Mouse (Mus musculus) right cerebral cortex, postnatal 4 days (tissue): ENCODE data around the gene Aatk.

Source experiments
- DNase-seq: peaks from one replicate; pipeline ENCODE4 v3.0.0-alpha.2; 2022

Aatk gene

GRCm38 (mm10) chr11:120021367-120021766 is 25.6 kb downstream of the Aatk start:
- DNase-seq: no peak

GRCm38 (mm10) chr11:120019542-120020440 is 27.2 kb downstream of the Aatk start:
- no peak for DNase-seq

DNA sequence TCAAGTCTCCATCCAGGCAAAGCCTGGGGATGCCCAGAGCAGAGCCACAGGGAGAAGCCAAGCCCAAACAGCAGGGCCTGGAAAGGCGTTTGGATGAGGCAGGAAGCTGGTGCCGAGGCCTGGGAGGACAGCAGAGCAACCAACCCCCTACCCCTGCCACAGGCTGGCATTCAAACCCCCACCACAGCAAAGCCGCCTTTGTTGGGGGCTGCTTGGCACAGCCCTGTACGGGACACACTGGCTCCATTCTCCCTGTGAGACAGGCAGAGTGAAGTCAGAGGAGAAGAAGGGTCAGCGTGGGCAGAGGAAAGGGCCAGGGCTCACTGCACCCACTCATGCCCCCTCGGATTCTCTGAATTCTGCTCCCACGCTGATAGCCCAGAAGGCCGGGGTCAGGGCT is 30.0 kb downstream of the Aatk start:
- no peak for DNase-seq

DNA sequence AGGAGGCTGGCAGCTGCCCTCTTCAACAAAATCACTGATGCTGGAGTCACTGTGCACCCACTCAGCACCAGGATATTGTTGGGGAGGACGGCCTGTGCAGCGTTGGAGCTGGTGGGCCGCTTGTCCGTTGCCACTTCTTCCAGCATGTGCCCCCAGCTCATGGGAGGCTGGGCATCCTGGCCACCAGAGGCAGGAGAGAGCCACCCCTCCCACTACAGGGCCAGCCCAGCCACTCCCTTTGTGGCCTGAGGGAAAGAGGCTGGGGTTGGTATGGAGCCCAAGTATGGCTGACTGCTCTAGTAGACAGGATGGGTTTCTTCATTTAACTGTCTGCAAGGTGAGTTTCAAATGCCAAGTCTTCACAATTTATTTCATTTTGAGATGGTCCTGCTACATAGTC is 32.2 kb downstream of the Aatk start:
- no peak for DNase-seq

GRCm38 (mm10) chr11:120013174-120013711 is 33.7 kb downstream of the Aatk start:
- peak; percentile 81 for DNase-seq

DNA sequence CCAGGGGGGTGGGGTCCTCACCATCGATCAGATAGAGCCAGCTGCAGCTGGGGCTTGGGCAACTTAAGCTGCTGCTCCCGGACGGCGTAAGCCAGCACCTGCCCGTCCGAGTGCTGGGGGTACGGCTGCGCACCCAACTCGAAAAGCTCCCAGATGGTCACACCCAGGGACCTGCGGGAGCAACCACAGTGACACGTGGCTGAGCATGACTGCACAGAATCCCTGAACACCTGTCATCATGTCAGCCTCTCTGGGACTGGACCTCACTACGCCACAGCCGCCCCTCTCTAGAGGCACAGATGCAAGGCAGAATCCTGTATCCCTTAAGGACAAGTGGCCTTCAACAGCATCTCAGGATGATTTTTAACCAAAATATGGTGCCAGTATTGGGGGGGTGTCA is 34.3 kb downstream of the Aatk start:
- DNase-seq: no peak

- peak; percentile 71 for DNase-seq
Observed at GRCm38 (mm10) chr11:120011761-120012560, 35.0 kb downstream of the Aatk start.

GRCm38 (mm10) chr11:120011114-120011760 is 35.7 kb downstream of the Aatk start:
- DNase-seq: no peak

DNA sequence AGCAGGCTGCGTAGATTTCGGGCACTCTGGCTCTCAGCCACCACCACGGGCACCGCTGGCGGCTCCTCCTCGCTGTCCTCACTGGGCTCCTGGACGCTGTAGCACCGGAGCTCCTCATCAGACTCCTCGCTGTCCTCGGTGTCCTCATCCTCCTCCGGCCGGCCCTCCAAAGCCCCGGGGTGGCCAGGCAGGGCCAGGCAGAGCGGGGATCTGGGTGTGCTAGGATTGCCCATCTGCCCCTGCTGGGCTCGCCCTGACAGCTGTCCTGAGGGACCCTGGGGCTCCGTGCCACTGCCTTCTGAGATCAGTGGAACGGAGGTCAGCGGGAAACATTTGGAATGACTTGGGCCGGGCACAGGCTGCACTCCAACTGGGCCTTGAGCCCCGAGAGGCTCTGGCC is 37.0 kb downstream of the Aatk start:
- DNase-seq: no peak

- no peak for DNase-seq
Observed at GRCm38 (mm10) chr11:120008956-120009355, 38.0 kb downstream of the Aatk start.

GRCm38 (mm10) chr11:120008501-120008900 is 38.5 kb downstream of the Aatk start:
- no peak for DNase-seq

DNA sequence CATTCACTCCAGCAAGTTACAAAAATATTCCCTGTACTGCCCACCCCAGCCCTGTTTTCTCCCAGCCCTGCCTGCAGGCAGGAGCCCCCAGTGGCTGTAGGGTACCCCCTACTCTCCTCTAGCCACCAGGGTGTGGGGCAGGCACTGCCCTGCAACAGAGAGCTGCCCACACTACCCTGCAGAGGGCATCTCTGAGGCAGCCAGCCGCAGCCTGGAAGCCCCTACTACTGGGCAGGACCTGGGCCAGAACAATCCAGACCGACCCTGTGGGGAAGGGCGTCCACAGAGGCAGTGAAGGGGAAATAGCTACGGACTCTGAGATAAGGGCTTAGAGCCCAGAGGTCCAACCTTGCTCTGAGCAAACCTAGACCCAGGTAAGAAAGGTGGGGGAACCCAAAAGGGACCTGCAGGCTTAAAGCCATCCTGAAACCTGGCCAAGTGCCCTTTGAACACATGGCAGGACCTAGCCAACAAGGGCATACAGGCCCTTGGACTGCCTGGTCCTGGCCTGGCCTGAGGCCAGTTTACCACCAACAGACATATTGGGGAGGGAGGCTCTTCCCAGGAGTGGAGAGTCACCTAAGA is 39.4 kb downstream of the Aatk start:
- no peak for DNase-seq

DNA sequence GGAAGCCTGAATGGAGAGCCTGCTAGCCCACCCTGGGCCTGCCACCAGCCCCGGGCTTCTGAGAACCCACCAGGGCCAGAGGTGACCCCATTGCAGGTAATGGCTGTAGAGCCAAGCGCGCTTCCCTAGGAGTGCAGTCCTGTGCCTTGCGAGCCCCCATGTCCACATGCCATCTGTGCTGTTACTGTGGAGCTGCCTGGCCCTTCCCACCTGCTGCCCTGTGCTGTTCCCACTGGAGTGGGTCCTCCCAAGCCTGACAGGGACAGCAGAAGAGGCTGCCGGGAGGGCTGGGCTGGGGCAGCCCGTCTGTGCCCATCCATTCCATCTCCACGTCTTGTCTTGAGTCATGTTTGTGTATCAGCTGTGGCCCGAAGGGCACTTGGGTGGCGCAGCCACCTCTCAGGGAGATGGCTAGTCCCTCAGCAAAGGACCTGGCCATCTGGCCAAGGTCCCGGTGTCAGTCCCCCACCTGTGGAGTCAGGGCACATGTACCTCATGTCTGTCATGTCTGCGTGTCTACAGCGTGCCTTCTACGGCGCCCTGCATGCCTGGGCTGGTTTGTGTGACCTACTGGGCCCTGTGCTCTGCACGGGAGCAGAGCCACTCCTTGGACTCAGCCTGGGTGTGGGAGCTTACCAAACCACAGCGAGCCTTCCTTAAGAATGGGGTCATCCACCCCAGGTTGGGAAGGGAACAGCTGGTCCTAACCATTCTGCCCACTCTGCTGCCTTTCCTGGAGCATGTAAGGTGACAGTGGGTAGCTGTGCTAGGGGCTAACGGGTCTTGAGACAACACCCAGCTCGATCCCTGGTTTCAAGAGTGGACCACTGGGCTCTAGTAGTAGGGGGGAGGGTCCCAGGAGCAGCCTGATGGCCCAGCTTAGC is 41.3 kb downstream of the Aatk start:
- DNase-seq: no peak

DNA sequence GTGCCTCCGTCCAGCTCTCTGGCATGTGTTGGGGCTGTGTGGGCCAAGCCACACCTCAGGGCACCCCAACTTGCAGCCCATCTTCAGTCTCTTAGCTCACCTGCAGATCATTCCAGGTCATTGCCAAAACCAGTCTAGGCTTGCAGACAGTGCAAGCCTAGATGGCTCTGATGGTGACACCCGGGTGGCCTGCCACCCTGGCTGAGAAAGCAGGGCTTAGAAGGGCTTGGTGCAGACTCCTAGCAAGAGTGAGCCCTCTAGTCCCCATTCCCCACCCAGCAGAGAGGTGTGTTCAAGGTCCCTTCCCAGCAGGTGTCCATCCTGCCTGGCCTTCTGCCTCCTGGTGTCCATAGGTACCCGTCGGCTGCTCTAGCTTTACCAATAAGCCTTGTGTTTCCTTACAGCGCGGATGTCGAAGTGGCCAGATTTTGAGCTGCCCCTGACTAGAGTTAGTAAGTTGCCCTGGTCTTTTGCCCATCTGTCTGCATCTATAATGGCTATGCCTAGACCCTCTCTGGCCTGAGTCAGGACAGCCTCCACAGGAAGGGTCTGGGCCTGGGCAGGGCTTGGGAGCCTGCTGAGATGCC is 44.2 kb downstream of the Aatk start:
- DNase-seq: no peak

GRCm38 (mm10) chr11:120002041-120002440 is 44.9 kb downstream of the Aatk start:
- no peak for DNase-seq

- DNase-seq: no peak
Observed at GRCm38 (mm10) chr11:119997351-119997750, 49.6 kb downstream of the Aatk start.

DNA sequence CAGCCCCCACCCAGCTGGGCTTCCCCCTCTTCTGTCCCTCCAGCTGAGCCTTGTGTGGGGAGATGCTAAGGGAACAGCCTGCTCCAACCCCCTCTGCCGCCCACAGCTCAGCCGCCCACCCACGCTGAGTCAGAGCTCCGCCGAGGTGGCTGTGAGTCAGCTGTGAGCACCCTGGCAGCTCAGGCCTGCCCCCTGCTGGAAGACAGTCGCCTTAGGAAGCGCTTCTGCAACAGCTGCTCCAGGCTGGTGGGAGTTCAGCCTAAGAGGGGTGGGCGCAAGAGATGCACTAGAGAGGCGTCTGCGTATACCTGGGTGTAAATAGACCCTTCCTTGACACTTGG is 55.7 kb downstream of the Aatk start:
- peak; percentile 98 for DNase-seq

GRCm38 (mm10) chr11:119990658-119991337 is 56.2 kb downstream of the Aatk start:
- DNase-seq: no peak

GRCm38 (mm10) chr11:119989115-119989564 is 57.8 kb downstream of the Aatk start:
- DNase-seq: no peak

DNA sequence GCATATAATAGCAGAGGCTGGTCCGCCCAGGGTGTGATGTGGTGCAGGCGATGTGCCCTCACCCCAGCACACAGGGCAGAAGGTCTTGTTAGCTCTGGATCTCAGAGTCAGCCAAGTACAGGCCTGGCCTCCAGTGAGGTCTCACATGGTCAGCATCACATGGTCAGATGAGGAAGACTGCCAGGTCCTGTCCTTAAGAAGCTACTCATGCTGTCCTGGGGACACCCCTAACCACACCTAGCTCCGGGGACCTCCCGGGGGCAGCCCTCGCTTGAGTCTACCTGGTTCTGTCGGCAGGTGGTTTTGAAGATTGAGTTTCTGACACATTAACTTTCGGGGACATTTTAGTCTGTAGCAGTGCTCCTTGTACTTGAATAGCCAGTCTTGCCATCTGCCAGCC is 58.6 kb downstream of the Aatk start:
- DNase-seq: no peak

DNA sequence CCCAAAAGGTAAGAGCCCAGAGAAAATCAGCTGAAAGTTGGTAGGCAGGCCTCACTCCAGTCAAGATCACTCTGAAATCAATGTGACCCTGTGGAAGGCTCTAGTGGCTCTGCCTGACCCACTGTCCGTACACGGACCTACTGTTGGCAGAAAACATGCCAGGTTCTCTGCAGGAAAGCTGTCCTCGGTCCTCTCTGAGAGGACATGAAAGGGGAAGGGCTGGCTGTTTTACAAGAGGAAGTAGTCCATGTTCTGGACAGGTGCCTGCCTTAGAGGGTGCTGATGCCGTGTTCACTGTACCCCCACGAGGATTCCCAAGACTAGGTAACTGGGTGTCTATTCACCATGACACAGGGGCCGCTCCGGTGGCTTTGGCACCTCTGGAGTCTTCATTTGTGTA is 59.1 kb downstream of the Aatk start:
- DNase-seq: no peak
